Mouse (Mus musculus): ENCODE measurements around the gene Gpc5. TPM values are rescaled to one million over a fixed set of nuclear protein-coding genes. Genes with fewer than 3 reads are reported as not detected.

Gene Gpc5
- polyA plus RNA-seq, 1 experiment from 2014 or later, result 0.20 TPM

- Histone ChIP-seq H3K4me3 (ENCODE audit: low read depth, low read length) (no peak overlapping the region), H3K27me3 (ENCODE audit: control insufficient read depth, insufficient read depth, low read length) (no peaks in the 10 kb centered on the region), H3K4me1 (ENCODE audit: control insufficient read depth, insufficient read depth, low read length) (no peaks in the 10 kb centered on the region), H3K4me2 (ENCODE audit: low read depth) (no peak overlapping the region), H3K27ac (ENCODE audit: low read depth, low read length) (no peak overlapping the region), H3K36me3 (ENCODE audit: control insufficient read depth, insufficient read depth, low read length) (no peaks in the 10 kb centered on the region), H3K9me3 (ENCODE audit: control insufficient read depth, low read length) (no peaks in the 10 kb centered on the region), H3K9ac (ENCODE audit: low read length) (no peak overlapping the region)
- ATAC-seq (ENCODE audit: insufficient read depth, low FRiP score, low TSS enrichment), result no peak
- no peak for DNase-seq (ENCODE audit: low spot score)
- 66% methylated on average over 6 of the region's 6 CpGs for WGBS
Measured at GRCm38 (mm10) chr14:115411513-115412174, 319.6 kb downstream of the Gpc5 start.

DNA sequence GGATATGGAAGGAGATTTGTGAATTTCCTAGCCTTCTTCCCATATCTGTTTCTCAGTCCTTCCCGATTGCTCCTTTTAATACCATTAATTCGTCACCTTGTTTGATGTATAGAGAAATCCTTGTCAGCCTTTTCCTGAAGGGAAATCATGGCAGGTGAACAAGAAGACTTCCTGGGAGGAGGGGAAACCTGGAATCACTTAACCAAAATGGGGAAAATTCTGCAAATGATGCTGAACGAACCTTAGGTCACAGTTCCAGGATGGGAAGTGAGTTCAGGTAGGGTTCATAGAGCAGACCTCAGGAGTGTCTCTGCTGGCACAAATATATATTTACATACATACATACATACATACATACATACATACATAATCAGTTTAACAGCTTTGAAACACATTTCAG is 320.8 kb downstream of the Gpc5 start:
- WGBS, result 67% methylated on average over 3 of the region's 3 CpGs

GRCm38 (mm10) chr14:115413429-115413828 is 321.4 kb downstream of the Gpc5 start:
- Histone ChIP-seq H3K36me3 (ENCODE audit: control insufficient read depth, insufficient read depth, low read length) (no peaks in the 10 kb centered on the region), H3K4me2 (ENCODE audit: low read depth) (no peak overlapping the region), H3K27me3 (ENCODE audit: control insufficient read depth, insufficient read depth, low read length) (no peaks in the 10 kb centered on the region), H3K27ac (ENCODE audit: low read depth, low read length) (no peak overlapping the region), H3K4me3 (ENCODE audit: low read depth, low read length) (no peak overlapping the region), H3K4me1 (ENCODE audit: control insufficient read depth, insufficient read depth, low read length) (no peaks in the 10 kb centered on the region), H3K9me3 (ENCODE audit: control insufficient read depth, low read length) (no peaks in the 10 kb centered on the region), H3K9ac (ENCODE audit: low read length) (no peak overlapping the region)
- no peak; the same call in 1 of the 2 replicates for ATAC-seq (ENCODE audit: insufficient read depth, low FRiP score, low TSS enrichment)
- 70% methylated on average over 1 of the region's 1 CpGs for WGBS
- peak; percentile 19 for DNase-seq (ENCODE audit: low spot score)

More for the DNA sequence above, 320.8 kb downstream of the Gpc5 start:
- Histone ChIP-seq H3K27ac (ENCODE audit: low read depth, low read length) (no peak overlapping the region), H3K27me3 (ENCODE audit: control insufficient read depth, insufficient read depth, low read length) (no peaks in the 10 kb centered on the region), H3K4me1 (ENCODE audit: control insufficient read depth, insufficient read depth, low read length) (no peaks in the 10 kb centered on the region), H3K4me3 (ENCODE audit: low read depth, low read length) (no peak overlapping the region), H3K9me3 (ENCODE audit: control insufficient read depth, low read length) (no peaks in the 10 kb centered on the region), H3K9ac (ENCODE audit: low read length) (no peak overlapping the region), H3K4me2 (ENCODE audit: low read depth) (no peak overlapping the region), H3K36me3 (ENCODE audit: control insufficient read depth, insufficient read depth, low read length) (no peaks in the 10 kb centered on the region)
- ATAC-seq (ENCODE audit: insufficient read depth, low FRiP score, low TSS enrichment) (no peak), DNase-seq (ENCODE audit: low spot score) (no peak)

- no peak for DNase-seq (ENCODE audit: low spot score)
- 62% methylated on average over 5 of the region's 5 CpGs for WGBS
- H3K4me2 ChIP-seq (ENCODE audit: low read depth), result no peak overlapping the region
Measured at GRCm38 (mm10) chr14:115414545-115414944, 322.5 kb downstream of the Gpc5 start.

DNA sequence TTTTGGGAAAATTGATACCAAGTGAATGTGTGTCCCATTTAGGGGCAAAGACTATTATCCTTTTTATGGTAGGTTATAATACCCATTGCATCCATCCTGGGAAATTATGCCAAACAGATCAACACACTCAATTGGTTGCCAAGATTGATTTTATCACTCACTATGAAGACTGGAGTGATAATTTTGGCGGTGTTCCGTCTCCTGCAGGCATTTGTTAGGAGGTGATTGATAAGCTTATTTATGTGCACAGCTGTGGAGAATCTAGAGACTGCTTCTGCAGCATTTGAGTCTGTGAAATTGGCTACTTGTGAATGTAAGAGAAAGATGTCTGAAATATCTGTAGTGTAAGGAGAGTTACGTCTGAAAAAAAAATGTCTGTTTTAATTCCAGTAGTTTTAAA is 340.0 kb downstream of the Gpc5 start:
- no peak overlapping the region for H3K4me2 ChIP-seq (ENCODE audit: low read depth)
- no peaks in the 10 kb centered on the region for H3K27me3 ChIP-seq (ENCODE audit: control insufficient read depth, insufficient read depth, low read length)
- ATAC-seq (ENCODE audit: insufficient read depth, low FRiP score, low TSS enrichment) (no peak), DNase-seq (ENCODE audit: low spot score) (no peak)
- H3K4me1 ChIP-seq (ENCODE audit: control insufficient read depth, insufficient read depth, low read length), result no peaks in the 10 kb centered on the region
- H3K4me3 ChIP-seq (ENCODE audit: low read depth, low read length), result no peak overlapping the region
- H3K27ac ChIP-seq (ENCODE audit: low read depth, low read length), result no peak overlapping the region
- no peak overlapping the region for H3K9ac ChIP-seq (ENCODE audit: low read length)
- H3K36me3 ChIP-seq (ENCODE audit: control insufficient read depth, insufficient read depth, low read length), result no peaks in the 10 kb centered on the region
- H3K9me3 ChIP-seq (ENCODE audit: control insufficient read depth, low read length), result no peaks in the 10 kb centered on the region
- 63% methylated on average over 3 of the region's 3 CpGs for WGBS

More at GRCm38 (mm10) chr14:115414545-115414944, 322.5 kb downstream of the Gpc5 start:
- no peak overlapping the region for H3K27ac ChIP-seq (ENCODE audit: low read depth, low read length)
- no peaks in the 10 kb centered on the region for H3K9me3 ChIP-seq (ENCODE audit: control insufficient read depth, low read length)
- no peak overlapping the region for H3K9ac ChIP-seq (ENCODE audit: low read length)
- no peaks in the 10 kb centered on the region for H3K27me3 ChIP-seq (ENCODE audit: control insufficient read depth, insufficient read depth, low read length)
- H3K4me3 ChIP-seq (ENCODE audit: low read depth, low read length), result no peak overlapping the region
- ATAC-seq (ENCODE audit: insufficient read depth, low FRiP score, low TSS enrichment), result 0 out of 2 replicates have a peak, but pooled peaks have one; percentile 36
- no peaks in the 10 kb centered on the region for H3K36me3 ChIP-seq (ENCODE audit: control insufficient read depth, insufficient read depth, low read length)
- H3K4me1 ChIP-seq (ENCODE audit: control insufficient read depth, insufficient read depth, low read length), result no peaks in the 10 kb centered on the region

DNA sequence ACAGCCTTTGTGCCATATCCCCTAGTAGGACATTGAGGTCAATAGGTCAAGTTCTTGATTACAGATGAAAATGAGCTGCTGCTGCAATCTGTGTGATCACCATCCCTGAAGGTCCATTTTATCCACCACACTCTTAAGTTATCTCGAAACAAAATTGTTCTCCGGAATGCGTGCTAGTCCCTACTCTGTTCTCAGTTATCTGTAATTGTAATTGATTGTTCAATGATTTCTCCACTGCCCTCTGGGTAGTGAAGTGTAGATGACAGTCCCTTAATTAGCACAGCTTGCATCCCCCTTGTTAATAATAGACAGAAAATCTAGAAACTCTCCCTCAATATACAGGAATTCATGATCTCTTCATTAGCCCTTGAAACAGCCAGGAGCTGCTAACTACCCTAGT is 340.4 kb downstream of the Gpc5 start:
- no peaks in the 10 kb centered on the region for H3K4me1 ChIP-seq (ENCODE audit: control insufficient read depth, insufficient read depth, low read length)
- H3K4me2 ChIP-seq (ENCODE audit: low read depth), result no peak overlapping the region
- no peaks in the 10 kb centered on the region for H3K27me3 ChIP-seq (ENCODE audit: control insufficient read depth, insufficient read depth, low read length)
- H3K4me3 ChIP-seq (ENCODE audit: low read depth, low read length), result no peak overlapping the region
- WGBS, result 69% methylated on average over 3 of the region's 3 CpGs
- DNase-seq (ENCODE audit: low spot score) (no peak), ATAC-seq (ENCODE audit: insufficient read depth, low FRiP score, low TSS enrichment) (no peak)
- H3K9me3 ChIP-seq (ENCODE audit: control insufficient read depth, low read length), result no peaks in the 10 kb centered on the region
- H3K9ac ChIP-seq (ENCODE audit: low read length), result no peak overlapping the region
- H3K27ac ChIP-seq (ENCODE audit: low read depth, low read length), result no peak overlapping the region
- no peaks in the 10 kb centered on the region for H3K36me3 ChIP-seq (ENCODE audit: control insufficient read depth, insufficient read depth, low read length)

GRCm38 (mm10) chr14:115436617-115437016 is 344.6 kb downstream of the Gpc5 start:
- no peak overlapping the region for H3K4me2 ChIP-seq (ENCODE audit: low read depth)
- no peaks in the 10 kb centered on the region for H3K9me3 ChIP-seq (ENCODE audit: control insufficient read depth, low read length)
- no peak overlapping the region for H3K4me3 ChIP-seq (ENCODE audit: low read depth, low read length)
- WGBS, result 68% methylated on average over 2 of the region's 2 CpGs
- no peaks in the 10 kb centered on the region for H3K4me1 ChIP-seq (ENCODE audit: control insufficient read depth, insufficient read depth, low read length)
- H3K27ac ChIP-seq (ENCODE audit: low read depth, low read length), result no peak overlapping the region
- H3K9ac ChIP-seq (ENCODE audit: low read length), result no peak overlapping the region
- ATAC-seq (ENCODE audit: insufficient read depth, low FRiP score, low TSS enrichment), result no peak
- no peaks in the 10 kb centered on the region for H3K27me3 ChIP-seq (ENCODE audit: control insufficient read depth, insufficient read depth, low read length)
- DNase-seq (ENCODE audit: low spot score), result no peak
- no peaks in the 10 kb centered on the region for H3K36me3 ChIP-seq (ENCODE audit: control insufficient read depth, insufficient read depth, low read length)

DNA sequence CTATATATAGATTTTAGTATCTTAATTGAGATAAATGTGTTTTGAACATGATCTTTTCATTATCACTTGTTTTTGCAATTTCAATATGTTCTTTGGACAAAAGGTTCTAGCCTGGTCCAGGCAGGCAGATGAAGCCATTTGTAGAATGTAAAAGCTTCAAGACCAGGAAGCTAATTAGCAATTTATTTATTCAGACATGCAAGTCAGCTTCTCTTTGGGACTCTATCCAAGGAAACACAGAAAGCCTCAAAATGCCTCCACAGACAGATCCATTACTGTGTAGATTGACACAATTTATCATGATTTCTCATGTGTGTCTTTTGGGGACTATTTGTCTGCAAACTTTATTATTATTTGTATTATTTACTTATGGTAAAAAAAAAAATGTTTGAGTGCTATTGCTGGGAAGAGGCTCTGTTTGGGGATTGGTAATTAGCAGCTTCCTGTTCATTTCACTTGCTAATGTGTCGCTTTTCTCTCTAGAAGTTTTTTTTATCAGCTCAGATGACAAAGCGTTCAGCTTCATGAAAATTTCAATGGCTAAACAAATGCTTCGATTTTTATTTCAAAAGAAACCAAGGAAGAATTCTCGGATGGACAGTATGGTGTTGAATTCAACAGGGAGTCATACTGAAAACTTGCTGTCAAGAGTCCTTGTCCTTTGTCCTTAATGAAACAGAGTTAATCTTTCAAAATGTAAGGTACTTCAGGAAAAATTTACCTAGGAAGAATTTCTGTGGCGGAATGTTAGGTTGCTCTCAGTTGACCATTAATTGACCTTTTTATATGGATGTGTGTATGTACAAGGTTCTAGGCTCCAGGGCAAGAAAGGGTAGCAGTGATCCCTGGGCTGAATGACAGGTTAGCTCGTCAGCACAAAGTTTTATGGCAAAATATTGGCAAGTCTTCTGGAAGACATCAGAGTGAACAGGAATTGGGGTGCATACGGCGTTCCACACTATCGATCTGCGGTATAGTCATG is 353.1 kb downstream of the Gpc5 start:
- Histone ChIP-seq H3K4me1 (ENCODE audit: control insufficient read depth, insufficient read depth, low read length) (no peaks in the 10 kb centered on the region), H3K27ac (ENCODE audit: low read depth, low read length) (no peak overlapping the region), H3K4me3 (ENCODE audit: low read depth, low read length) (no peak overlapping the region), H3K9ac (ENCODE audit: low read length) (no peak overlapping the region), H3K36me3 (ENCODE audit: control insufficient read depth, insufficient read depth, low read length) (no peaks in the 10 kb centered on the region), H3K9me3 (ENCODE audit: control insufficient read depth, low read length) (no peaks in the 10 kb centered on the region), H3K27me3 (ENCODE audit: control insufficient read depth, insufficient read depth, low read length) (no peaks in the 10 kb centered on the region), H3K4me2 (ENCODE audit: low read depth) (no peak overlapping the region)
- no peak for ATAC-seq (ENCODE audit: insufficient read depth, low FRiP score, low TSS enrichment)
- WGBS, result 88% methylated on average over 10 of the region's 10 CpGs
- DNase-seq (ENCODE audit: low spot score), result no peak

All from neural tube, embryonic 11.5 days (tissue).